Mouse (Mus musculus) bone marrow macrophage, adult 2 months (primary cell): ENCODE results near the gene Lipe.

Source experiments
- CTCF ChIP-seq: IDR thresholded peaks from 2 replicates; pipeline ENCODE4 v1.5.1; 2012; ENCODE audit warnings: low read depth, mild to moderate bottlenecking, low read length, moderate library complexity
- POLR2A ChIP-seq: IDR thresholded peaks from 2 replicates; pipeline ENCODE4 v1.6.1; 2012; ENCODE audit warnings: mild to moderate bottlenecking, low read depth, low read length, borderline replicate concordance

DNA sequence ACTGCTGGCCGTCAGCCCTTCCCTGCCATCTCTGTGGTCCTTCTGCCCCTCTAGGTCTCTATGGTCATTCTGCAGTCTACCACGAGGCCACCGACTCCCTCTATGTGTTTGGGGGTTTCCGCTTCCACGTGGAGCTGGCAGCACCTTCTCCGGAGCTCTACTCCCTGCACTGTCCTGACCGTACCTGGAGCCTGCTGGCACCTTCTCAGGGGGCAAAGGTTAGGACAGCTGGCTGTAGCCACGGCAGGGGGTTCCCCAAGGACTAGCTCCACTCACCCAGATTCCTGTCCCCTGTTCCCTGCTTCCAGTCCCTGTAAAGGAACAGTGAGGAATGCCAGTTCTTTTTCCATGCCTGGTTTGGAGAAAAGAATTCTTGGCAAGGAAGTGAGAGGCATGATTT, 49.6 kb downstream of the Lipe start:
- no peak for TF ChIP-seq POLR2A
- no peak for TF ChIP-seq CTCF
